Mouse (Mus musculus) layer of hippocampus, adult 11-12 months (tissue): ENCODE data around the gene Pigw.
A peak's percentile ranks its signal among the peaks of the same experiment; 100 is the strongest.
"Not testable (repeated sequence)": the region's sequence is repeated elsewhere in the genome, so short reads cannot be mapped to it uniquely, and the experiment has no call there.

Source experiments
- DNase-seq: peaks from one replicate; pipeline ENCODE4 v3.0.0; 2022; ENCODE audit warnings: low spot score

Pigw gene

DNA sequence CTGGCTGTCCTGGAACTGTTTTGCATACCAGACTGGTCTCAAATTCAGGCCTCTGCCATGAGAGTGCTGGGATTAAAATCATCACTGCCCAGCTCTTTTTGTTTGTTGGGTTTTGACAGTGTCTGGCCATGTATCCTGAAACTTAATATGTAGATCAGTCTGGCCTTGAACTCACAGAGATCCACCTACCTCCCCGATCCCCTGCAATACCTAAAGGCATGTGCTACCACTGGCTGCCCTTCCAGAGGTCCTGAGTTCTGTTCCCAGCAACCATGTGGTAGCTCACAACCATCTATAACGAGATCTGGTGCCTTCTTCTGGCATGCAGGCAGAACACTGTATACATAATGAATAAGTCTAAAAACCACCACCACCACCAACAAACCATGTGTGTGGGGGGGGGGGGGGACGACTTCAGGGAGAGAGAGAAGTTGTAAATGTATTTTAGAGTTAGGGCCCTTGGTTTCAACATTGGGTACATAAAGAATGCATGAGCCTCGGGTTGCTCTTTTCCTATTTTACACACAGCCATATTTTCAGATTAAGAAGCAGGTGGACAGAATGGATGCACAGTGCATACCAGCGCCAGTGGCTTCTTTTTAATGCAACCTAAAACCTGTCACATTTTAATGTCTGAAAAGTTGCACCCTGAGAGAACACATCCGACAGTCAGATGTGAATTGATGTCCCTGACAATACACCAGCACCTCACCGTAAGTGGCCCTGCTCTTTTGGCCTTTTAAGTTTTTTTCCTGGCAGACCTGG is 896 bp downstream of the Pigw start:
- DNase-seq = no peak

DNA sequence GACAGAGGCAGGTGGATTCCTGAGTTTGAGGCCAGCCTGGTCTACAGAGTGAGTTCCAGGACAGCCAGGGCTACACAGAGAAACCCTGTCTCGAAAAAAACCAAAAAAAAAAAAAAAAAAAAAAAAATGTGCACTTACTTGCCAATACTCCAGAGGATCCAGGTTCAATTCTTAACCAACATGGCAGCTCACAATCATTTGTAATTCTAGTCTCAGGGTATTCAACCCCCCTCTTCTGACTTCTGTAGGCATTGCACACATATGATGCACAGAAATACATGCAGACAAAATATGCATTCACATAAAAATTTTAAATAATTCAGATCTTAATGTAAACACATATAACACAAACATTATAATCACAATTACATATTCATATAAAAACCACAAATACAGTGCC is 4.1 kb downstream of the Pigw start:
- DNase-seq = not testable (repeated sequence)

DNA sequence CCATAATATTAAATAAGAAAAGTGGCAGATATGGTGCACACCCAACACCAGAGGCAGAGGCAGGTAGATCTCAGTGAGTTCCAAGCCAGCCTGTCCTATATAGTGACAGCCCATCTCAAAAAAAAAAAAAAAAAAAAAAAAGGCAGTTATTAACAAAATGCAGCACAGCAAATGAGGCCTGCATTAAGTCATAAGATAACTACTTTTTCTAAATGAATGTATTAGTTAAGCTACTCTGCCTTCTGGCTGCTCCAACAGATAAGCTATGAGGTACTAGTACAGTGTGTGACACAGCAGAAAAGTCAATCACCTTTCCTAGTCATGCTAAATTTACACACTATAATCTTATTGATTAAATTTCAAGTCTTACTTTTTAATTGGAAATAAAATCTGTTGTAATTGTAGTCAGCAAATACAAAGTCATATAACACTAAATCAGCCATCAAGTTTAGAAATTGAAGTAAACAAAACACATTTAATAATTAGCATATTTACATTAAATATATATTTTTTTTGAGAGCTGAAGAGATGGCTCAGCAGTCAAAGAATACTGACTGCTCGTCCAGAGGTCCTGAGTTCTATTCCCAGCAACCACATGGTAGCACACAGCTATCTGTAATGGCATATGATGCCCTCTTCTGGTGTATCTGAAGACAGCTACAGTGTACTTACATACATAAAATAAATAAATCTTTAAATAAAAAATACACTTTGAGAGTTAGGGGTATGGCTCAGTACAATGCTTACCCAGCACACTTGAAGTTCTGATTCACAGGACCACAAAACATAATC is 6.8 kb downstream of the Pigw start:
- no peak for DNase-seq

DNA sequence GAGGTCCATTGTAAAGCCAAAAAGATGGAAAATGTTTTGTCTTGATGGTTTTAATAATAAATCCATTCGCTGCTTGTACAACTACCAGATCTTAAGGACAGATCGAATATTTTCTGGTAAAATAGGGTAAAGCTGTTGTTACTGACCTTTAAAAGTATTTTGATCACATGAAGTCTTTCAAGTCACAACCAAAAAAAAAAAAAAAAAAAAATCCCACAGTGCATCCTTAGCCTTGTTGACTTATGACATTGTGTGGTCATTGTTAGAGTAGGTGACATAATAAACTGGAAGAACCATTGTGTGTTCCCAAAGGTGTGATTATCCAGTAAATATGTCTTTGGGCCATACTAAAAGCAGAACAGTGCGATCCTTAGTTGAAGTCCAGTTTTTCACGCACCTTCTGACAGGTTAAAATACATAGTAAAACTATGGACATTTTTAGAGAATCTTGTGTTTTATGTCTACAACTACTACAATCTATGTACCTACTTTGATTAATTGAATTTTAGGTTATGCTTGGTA is 8.5 kb downstream of the Pigw start:
- no peak for DNase-seq

DNA sequence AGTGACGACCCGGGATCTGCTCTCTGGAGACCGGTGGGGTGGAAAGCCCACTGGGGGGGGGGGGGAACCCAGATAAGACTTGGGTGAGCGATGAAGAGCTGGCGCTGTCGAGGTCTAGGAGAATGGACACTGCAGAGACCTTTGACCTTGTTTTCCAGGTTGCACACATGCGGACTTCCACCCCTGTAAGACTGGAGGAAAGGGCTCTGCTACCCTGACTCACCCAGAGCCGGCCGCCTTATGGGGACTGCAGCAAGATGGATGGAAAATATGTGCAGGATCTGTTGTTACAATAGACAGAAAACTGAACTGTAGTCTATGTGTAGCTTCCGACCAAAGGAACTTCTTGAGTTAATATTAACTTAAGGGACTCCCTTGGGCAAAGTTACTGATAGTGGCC is 9.0 kb downstream of the Pigw start:
- DNase-seq = no peak

DNA sequence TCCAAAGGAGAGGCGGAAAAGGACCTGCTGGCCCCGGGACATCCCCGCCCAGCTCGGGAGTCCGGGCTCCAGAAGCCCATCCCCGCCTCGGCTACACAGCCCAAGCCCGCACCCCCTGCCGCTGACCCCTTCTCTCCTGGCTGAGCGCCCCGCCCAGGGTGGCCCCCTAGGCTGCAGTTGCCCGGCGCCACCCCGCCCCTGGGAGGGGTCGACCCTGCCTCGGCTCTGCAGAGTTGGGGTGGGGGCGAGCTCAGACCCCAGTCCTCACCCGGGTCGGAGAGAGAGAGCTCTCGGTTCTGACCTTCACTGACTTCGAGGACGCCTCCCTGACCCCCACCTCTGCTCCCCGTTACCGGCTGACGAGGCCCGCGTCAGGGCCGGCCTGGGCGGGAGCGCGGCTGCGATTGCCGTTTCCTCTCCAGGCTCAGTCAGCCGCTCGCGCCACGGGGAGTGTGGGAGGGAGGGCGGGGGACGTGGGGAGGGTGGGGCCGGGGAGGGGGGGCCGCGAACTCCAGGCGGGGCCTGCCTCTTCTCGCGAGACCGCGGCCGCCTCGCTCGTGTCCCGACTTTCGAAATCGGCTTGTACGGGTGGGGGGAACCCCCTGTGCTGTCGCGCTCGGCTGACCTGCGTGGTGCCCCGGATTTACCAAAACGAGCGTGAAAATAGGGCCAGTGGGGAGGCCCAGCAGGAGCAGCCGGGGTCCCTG is 9.6 kb downstream of the Pigw start, which contains the start of gene Ggnbp2:
Gene Ggnbp2 (minus strand): TSS at position 481 of the 707 bp plus-strand sequence.
- DNase-seq = peak; percentile 91

DNA sequence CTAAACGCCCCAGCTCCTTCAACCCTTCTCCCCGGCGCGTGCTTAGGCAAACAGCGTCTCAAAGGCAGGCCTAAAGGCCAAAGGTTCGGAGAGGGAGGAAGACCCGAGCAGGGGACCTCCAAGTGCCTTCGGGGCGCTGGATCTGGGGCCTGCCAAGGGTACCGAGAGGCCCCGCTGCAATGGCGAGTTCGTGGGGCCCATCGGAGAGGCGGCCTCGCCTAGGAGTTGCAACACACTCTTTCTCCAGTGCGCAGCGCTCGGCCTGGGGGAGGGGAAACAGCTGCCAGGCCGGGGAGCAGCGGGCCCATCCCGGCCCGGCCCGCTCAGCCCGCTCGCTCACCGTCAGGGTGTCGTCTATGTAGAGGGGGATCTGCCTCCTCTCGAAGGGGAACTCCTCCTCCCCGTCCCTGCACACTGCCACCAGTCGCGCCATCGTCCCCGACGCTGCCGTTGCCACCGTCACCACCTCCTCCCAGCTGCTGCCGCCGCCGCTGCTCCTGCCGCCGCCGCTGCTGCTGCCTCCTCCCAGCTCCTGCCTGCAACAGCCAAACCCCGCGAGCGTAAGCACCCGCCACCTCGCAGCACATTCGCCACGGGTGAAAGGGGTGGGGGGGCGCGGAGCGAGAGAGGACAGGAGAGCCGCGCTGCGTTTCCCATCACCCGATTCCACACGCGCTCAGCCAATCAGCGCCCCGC is 10.4 kb downstream of the Pigw start:
- peak; percentile 94 for DNase-seq

DNA sequence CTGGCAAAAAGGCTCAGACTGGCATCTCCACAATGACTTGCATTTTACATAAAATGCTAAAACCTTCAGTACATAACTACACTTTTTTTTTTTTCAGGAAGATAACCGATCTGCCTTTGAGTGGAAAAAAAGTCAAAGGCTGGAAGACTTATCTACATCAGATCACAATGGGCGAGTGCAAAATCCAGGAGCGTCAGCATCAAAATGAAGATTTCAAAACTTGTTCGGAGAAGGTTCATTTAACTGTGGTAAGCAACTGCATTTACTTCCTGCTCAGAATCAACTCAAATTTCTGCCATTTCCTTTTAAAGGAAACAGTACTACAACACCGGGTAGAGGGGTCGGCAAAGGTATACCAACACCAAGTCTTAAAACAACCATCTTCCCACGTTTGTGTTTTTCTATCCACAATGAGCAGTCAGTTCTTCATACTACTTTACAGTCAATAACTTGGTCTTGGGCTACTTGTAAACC is 11.3 kb downstream of the Pigw start:
- DNase-seq = no peak

DNA sequence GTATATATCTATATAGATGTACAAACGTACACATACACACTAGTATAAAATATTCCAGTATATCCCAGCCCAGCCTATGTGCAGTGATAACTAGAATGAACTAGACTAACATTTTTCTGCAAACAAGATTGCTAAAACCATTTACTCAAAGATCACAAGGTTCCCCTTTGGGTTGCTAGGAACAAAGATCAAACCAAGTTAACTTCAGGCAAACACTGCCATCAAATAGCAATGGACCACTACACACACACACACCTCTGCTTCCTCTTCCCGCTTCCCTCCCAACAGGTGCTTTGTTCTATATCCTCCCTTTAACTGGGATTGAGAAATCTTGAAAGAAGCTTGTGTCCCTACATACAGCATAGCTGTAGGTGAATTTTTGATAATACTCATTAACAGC is 12.5 kb downstream of the Pigw start:
- DNase-seq = no peak

DNA sequence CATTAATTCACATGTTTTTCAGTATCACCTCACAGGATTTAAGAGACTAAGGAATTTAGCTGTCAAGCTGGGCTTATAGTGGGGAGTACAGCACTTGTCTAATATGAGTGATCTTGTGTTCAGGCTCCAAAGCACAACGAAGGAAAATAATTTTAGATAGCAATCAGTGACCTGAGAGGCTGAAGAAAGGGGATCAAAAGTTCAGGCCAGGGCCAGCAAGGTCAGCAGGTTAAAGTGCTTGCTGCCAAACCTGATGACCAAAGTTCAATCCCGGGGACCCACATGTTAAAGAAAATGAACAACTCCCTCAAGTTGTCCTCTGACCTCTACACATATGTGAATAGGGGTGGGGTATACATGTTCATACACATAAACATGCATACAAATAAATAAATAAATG is 14.8 kb downstream of the Pigw start:
- no peak for DNase-seq

DNA sequence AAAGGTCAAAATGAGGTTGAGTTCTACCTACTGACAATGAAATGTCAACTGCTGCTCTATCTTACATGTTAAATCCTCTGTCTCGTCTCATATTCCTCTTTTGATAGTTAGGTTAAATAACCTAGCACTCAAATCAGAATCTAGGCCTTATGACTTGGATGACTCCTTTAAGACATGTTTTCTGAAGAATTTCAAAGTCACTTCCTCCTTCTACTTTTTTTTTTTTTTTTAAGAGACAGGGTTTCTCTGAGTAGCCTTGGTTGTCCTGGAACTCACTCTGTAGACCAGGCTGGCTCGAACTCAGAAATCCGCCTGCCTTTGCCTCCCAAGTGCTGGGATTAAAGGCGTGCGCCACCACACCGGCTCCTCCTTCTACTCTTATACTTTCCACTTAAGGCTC is 24.8 kb downstream of the Pigw start:
- no peak for DNase-seq

DNA sequence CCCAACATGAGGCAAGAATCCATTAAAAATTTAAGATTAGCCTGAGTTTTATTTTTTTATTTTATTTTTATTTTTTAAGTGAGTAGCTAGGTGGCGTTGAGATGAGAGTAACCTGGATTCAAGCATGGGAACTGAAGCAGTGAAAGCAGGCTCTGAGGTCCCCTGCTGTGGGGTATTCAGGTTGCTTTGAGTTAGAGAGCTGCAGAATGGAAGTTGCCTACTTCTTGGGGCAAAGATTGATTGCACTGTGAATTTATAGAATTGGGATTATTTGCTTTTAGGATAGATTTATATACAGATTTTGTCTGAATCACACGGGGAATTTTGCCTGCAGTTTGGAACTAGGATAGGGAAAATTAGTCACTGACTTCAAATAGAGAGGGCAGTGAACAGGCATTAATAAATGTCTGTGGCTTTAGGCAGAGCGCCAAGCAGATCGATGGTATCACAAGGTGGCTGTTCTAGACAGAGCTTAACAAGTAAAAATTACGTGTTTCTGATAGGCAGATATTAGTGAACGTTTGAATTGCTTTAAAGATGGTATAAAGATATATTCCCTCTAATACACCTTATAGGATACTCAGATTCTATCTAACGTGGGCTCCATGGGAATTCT is 32.5 kb downstream of the Pigw start:
- DNase-seq = no peak

DNA sequence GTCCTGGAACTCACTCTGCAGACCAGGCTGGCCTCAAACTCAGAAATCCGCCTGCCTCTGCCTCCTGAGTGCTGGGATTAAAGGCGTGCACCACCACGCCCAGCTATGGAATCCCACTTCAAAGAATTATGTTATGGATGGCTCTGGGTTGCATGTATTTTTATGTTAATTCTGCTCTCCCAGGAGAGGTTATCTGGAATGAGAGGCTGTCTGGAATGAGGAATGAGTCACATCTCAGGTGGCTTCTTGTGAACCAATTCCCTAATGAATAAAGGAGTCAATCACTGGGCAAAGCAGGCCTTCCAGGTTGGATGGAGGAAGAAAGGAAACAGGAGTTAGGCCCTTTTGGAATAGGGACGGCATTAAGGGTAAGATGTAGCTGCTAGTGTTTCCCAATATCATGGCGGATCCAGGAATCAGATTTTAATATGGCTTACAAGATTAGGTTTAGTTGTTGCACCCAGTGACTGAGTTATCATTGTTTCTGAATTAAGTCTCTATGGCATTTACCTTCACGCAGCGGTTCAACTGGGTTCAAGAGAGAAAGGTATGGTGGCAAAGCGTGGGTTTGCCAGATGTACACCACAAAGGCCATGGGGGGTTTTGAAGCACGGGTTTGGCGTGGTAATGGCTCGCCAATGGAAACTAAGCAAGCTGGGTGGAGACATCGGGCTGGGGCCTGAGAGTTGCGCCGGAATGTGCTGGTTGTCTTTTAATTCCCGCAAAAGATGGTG is 33.2 kb downstream of the Pigw start:
- no peak for DNase-seq

DNA sequence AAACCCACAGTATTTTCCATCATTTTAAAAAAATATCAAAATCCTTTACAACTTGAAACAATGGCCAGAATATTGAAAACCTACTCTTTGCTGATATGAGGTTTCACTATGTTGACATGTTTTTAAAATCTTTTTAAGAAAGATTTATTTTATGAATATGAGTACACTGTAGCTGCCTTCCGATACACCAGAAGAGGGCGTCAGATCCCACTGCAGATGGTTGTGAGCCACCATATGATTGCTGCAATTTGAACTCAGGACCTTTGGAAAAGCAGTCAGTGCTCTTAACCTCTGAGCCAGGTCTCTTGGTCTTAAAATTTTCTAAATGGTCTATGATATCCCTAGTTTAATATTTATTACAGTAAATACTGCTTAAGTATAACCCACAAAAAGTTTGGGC is 40.8 kb downstream of the Pigw start:
- no peak for DNase-seq

DNA sequence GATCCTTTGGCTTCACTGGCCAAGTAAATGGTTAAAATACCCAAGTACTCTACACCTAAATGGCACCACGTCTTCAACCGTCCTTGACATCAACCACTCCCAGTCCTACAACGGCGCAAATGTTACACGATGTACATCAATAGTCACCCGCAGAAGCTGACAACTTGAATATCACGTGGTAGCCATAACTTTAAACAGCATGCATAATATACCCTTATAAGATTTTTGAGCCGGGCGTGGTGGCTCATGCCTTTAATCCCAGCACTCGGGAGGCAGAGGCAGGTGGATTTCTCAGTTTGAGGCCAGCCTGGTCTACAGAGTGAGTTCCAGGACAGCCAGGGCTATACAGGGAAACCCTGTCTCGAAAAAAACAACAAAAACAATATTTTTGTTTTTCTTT is 50.6 kb downstream of the Pigw start:
- not testable (repeated sequence) for DNase-seq

DNA sequence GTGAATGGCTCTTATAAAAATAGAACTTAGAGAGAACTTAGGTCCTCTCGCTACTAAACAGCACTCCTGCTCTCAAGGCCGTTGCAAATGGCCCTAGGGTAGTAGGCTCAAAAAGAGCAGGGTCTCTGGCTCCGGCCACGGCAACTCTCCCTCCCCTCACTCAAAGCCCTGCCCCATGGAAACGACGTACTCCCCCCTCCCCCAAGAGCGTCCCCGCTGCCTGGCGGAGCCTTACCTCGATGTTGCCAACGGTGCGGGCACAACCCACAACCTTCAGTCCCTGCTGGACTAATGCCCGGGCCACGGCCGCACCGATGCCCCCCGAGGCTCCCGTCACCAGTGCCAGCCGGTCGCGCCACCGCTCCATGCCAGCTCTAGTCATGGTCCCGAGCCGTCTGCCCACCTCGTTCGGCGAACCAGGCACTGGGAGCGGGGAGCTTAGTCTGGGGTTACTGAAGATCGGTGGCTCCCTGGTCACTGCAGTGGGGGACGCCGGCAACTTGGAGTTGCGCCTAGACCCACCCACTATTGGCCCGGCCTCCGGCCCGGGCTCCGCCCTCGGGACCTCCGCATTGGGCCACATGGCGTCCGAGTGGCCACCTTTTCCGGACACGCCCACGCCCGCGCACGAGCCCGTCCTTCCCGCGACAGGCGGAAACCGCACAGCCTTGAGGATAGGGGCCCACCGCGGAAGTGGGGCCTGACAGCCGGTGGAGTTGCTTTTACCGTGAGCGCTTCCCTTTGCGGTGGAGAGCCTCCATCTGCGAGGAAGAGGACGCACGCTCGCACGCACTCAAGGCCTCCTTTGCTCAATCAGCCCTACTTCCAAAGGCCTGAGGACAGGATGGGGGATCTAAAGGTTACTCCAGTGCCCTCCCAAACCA is 51.3 kb downstream of the Pigw start, which contains the start of gene Dhrs11:
Gene Dhrs11 (minus strand): TSS at position 479 of the 884 bp plus-strand sequence.
- DNase-seq = peak; percentile 89

DNA sequence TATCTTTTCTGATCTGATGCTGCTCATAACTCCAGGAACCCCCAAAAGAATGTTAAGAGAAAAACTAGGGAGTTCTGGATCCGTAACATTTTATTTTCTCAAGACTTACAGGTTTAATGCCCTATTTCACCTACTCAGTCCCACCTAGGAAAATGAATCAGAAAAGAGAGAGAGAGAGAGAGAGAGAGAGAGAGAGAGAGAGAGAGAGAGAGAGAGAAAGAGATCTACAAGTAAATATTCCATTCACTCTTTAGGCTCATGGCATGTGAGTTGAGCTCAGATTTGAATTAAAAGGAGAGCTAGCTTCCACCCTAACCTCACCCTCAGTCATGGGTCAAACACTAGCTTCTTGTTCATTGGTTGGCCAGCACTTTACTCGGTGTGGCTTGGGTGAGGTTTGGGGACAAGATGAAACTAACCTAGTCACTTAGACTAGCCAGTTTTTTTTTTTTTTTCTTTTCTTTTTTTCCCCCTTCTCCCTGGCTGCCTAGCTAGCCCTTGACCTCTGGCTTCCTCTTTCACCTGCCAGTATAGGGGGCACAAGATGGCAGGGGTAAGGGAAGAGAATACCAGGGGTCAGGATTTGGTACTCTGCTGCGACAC is 52.1 kb downstream of the Pigw start:
- DNase-seq = no peak

DNA sequence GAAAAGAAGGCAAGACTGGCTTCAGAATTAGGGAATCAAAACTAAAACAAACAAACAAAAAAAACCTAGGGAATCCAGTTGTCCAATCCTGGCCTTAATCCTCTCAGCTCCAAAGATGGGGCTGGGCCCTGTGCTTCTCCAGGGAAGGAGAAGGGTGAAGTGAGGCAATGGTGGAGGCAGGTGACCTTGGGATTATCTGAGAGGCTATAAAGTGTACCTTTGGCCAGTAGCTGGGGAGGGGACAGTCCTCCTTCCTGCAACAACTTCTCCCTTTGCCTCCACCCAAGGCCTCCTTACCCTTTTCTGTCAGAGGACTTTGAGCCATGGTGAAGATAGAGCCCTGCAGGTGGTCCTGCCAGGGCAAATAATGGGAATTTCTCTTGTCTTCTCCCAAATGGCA is 52.6 kb downstream of the Pigw start:
- DNase-seq = no peak
